Mouse (Mus musculus): ENCODE results near the gene Fam189a1.

The Fam189a1 gene

DNA sequence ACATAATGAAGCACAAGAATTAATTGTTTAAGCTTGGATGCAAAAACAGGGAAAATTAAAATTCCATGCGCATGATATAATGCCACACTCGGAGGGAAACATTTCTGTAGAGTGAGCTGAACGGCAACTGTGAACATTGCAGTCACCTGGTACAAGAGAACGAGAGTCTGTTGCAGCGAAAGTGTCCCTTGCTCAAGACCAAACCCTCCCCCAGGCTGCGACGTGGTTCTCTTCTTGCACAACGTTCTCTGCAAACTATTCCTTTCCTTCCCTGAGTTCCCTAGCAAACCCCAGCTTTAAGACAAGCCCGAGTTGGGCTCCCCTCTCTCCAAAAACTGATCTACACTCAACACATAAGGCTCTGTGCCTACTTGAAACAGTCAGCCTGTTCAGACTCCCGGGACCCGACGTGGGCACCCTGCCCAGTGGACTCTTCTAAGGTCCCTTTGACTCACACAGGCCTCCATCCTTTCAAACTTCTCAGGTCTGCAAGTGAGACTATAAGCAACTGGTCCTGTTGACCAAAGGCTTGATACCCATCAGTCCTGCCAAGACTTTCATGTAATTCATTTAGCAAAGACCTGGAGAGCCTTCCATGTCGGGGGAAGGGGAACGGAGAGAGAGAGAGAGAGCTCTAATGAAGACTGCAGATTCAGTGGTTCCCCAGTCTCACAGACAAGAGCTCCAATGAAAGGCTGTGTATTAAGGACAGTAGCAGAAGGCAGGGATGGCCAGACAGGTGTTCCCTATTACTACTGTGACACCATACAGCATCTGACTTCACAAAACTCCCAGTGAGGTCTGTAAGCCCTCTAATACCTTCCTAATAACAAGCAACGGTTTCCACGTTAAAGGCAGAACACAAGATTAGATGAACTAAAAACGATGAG, 51.9 kb downstream of the Fam189a1 start:
- no peak for DNase-seq

DNA sequence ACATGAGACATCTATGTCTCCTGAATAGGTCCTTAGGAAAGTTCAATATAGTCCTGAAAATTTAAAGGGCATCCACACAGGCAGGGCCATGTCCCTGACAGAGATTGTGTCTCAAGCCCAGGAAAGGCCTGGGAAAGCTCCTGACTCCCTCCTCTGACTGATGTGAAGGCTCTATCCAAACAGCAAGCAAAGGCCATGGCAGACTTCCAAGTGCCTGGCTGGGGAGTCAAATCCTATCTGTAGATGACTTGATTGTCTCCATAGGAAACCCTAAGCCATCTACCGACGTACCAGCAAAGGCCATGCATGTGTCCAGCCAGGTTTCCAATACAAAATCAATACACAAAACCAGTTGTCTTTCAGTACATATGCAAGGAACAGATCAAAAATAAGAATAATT, 54.7 kb downstream of the Fam189a1 start:
- DNase-seq: no peak

DNA sequence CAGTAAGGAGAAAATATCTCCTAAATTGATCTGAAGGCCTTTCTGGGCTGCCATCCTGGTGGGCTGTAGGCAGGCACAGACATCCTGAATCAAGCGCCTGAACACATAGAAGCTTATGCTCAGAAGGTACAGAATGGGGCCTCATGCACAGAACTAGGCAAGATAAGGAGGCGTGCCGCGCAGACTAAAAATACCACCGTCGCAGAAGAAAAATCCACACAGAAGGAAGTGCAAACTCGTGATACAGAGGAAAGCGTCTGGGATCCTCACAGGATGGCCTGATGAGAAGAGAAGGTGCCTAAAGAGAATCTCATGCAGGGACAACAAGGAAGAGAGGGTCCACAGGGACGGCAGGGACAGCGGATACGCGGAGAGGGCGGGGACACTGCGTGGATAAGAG, 58.7 kb downstream of the Fam189a1 start:
- DNase-seq: no peak

DNA sequence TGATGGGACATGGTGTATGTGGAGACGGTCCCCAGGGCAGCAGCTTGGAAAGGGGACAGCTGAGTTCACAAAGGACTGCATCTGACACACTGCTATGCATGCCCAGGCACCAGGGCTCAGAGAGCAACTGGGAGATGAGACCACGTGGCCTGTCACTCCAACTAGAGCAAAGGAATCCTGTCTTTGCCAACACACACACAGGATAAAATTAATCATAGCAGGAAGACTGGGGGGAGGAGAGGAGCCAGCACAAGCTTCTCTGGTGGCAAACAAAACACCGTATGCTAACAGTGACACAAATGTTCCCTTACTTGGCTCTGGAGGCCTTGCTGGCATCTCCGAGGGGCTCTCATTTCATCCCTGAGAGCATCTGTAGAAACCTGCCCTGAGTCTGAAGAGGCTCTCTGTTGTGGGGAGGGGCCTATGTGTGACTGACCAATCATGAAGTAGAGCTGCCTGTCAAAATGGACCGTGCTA, 60.7 kb downstream of the Fam189a1 start:
- no peak for DNase-seq

DNA sequence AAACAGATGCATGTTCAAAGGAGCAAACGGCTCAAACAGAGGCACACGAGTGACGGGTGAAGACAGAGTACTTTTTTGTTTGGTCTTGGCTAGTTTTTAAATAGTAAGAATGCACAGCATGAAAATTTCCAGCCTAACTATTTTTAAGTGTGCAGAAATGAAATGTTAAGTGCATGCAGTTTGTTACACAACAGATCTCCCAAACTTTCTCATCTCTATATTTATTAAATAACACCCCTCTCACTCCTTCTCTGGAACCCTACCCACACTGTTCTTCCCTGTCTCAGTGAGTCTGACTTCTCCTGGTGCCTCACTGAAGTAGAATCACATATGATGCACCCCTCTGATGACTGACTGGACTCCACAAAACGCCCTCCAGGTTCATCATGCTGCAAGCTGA, 63.1 kb downstream of the Fam189a1 start:
- no peak for DNase-seq

DNA sequence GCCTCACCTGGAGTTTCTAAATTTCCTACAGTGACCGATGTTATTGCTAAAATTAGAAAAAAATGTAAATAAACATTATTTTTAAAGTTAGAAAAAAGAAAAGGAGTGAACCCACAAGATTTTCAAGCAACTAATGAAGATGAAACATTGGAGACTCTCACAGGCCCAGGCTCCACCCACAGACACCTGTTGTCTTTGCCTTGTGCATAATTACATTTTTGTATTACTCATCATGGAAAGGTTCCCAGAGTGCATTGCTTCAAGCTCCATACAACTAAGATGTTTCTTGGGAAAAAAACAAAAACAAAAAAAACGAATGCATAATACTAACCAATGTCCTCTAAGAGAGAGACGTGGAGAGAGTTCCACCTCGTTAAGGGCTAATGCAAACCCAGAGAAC, 64.9 kb downstream of the Fam189a1 start:
- no peak for DNase-seq

DNA sequence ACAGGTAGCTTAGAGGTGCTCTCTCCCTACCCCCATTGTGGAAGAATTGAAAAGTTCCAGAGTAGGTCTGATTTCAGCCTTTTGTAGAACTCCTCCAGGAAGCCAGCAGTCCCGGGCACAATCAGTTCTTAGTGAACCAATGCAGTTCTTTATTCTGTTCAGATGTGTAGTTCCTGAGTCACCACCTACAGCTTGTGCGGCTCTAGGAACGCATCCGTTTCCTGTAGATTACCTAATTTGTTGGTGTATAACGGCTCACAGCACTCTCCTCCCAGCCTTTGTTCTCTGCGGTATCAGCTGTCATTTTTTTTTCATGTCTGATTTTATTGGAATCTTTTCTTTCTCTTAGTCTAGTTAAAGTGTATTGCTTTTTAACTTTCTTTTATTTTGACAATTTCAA, 70.4 kb downstream of the Fam189a1 start:
- DNase-seq: no peak

DNA sequence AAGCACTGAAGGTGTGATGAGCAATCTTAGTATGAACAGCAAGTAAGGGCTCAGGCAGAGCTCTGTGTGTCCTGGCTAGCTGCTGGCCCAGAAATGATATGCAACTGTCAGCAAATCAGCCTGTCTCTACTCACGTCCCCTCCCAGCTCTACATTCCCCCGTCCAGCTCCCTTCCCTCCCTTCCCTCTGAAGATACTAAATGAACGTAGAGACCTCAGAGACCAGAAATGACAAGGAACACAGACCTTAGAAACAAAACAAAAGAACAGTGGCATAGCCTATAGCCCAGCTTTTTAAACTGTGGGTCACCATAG, 73.6 kb downstream of the Fam189a1 start:
- no peak for DNase-seq

DNA sequence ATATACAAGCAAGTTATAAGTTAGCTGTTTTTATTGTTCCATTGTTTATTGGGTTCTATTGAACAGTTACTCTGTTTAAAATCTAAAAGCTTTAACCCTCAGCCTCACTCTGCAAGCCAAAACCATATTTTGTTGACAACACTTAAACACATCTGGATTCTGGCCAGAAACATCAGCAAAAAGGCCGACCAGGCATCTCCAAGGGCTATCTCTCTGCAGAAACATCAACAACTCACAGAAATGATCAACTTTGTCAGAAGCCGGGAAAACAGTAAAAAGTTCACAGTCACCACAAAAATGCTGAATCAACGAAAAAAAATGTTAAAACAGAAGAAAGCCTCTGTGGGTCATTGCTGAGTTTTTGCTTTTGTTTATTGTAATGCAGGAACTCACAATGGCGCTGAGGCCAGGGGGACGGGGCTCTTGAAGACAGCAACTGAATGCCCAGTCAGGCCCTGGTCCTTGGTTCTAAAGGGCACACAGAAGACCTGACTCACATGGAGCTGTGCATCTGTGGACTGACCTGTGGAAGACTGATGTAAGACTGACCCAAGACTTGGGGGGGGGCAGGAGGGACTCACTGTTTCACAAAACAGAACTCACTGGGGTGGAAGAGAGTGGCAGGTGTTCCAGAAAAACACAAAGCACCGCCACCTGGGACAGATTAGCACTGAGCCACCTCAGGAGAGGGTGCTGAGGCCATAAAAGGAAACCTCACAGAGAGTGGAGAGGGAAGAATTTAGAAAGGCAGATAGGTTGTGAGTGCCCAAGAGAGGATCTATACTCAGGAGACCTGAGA, 74.2 kb downstream of the Fam189a1 start:
- DNase-seq: no peak

DNA sequence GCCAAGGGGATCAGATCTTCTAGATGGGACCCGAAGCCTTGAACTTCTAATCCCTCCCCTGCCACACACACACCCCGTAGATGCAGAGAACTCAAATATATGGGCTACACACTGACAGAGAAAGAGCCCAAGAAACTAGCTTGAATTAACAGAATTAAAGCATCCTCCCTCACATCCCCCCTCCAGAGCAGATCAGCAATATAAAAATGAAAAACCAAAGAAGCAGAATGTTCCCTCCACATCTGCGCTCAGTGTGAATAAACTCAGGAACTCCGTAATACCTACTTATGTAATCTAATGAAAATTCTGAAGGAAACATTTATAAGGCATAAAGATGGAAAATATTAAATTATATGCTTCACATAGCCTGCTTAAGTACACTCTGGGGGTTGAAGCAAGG, 80.2 kb downstream of the Fam189a1 start:
- no peak for DNase-seq

DNA sequence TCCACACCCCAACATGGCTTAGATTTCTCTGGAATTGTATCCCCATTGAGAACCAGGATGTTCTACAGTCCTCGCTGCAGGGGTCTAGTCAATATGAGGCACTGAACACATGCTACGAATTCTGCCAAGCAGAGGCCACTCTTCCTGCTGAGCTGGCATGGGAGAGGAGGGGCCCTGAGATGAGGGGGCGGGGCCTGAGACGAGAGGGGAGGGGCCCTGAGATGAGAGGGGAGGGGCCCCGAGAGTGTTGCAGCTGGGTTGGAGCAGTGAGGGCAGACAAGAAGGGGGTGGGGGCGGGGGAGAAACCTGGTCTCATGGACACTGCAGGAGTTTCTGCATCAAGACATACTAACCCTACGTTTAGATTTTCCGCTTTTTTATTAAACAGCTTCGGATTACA, 82.2 kb downstream of the Fam189a1 start:
- DNase-seq: peak; percentile 33

DNA sequence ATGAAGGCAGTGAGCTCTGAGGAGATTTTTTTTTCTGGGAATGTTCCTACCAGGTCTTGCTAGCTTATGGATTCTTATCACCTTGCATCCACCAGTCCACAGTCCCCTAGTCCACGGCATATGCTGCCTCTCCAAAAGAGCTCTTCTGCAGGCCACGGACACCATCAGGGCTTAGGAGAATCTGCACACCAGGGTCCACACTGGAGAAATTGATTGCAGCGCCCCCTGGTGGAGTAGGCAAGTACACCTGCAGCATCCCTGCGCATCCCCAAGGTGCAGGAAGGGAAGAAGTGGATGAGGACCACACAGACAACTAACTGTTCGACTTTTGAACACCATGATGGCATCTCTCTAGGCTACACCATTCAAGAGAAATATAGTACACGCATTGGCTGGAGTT, 82.8 kb downstream of the Fam189a1 start:
- peak; percentile 77 for DNase-seq

DNA sequence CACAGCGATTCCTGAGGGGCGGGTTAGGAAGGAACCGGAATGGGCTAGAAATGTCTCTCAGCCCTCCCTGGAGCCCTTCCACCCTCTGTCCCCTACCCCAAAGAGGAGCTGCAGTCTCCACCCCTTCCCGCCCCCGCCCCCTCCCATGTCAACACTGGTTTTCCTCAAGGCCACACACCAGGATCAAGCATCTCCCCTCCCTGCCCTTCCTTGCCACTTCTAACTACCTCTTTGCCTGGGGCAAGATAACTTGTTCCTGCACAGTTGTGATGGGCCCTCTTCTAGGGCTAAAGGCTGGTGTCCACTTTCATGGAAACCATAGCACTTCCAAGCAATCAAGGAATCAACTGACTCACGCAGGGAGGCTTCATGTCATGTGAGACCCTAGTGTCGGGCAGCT, 90.2 kb downstream of the Fam189a1 start:
- DNase-seq: no peak

DNA sequence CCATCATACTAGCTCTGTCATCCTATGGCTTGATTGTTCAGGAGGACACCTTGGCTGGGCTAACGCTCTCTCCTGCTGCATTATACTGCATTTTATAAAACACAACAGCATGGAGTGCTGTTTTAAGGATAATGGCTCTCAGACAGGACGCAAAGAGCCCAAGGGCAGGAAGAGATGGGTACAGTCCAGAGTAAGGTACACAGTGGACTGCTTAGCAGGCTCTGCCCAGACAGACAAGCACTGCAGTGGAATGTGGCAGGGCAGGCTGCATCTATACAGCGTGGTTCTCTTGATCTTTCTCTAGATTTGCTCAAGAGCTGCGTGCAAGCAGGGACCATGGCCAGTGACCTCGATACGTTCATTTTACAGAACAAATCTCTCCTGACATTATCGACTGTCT, 90.9 kb downstream of the Fam189a1 start:
- DNase-seq: no peak

DNA sequence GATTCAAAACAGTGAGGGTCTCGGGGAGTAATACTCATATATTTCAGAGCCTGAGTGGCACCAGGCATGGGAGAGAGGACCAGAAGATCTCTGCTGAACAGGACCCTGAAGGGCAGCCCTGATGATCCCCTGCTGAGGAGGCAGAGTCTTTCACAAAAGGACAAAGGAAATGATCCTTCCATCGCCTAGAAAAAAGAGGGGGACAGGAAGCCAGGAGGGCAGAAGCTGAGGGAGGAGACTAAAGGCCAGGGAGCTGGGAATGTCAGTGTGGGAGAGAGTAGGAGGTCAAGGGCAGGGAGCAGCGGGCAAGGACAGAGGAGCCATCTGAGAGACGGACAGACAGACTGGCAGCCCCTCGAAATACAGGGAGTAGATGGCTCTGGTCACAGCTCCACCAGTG, 91.7 kb downstream of the Fam189a1 start:
- no peak for DNase-seq

DNA sequence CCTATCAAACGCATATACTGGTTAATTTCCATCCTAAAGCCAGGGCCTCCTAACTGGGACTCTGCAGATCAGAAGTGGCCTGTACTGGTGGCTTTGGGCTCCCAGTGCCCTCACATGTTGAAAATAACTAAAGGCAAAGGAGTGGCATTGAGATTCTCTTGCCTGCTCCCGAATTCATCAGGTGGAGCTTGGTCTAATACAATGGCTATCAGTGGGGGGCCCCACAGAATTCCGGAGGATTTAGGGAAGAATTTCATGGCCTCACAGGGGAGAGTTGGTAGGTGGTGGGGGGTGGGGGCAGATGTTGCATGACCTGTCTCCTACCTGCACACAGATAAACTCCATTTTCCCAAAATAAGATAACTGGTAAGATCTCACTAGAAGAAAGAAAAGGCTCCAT, 92.3 kb downstream of the Fam189a1 start:
- DNase-seq: no peak

DNA sequence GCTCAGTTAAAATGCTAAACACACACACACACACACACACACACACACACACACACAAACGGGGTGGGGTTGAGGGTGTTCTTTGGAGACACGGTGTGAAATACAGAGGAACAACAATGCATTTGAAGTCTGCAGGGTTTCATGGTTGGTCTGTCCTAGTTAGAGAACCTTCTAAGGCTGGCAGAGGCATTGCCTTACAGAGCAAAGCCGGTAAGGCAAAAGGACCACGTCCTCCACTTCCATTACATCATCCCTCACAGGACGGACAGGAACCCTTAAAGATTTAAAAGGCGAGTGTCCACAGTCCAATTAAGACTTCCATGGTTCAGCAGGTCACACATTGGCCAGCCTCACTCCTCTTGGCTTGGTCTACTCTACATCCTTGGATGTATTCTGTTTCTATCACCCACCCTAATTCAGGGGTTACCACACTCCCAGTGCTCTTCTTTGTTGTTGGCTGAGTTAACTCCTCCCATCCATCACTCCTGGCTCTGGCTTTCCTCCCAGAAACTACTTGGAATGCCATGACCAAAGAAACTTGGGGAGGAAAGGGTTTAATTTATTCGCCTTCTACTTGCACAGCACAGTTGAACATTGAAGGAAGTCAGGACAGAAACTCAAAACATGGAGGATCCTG, 96.1 kb downstream of the Fam189a1 start:
- no peak for DNase-seq

DNA sequence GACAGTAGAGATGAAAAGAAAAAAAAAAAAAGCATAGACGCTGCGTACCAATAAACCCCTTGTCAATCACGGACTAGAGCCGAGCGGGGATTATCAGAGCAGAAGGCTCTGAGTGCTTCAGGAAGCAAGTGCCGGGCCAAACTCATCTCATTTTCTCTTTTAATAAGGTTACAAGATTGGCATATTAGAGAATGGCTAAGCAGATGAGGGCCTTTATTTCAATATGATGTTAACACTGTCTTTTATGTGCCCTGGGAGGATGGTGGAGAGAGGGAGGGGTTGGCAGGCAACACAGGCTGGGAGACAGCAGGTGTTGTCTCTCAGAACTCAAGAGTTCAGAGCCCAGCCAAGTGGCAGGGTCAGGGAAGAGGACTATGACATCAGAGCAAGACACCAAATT, 99.5 kb downstream of the Fam189a1 start:
- no peak for DNase-seq

DNA sequence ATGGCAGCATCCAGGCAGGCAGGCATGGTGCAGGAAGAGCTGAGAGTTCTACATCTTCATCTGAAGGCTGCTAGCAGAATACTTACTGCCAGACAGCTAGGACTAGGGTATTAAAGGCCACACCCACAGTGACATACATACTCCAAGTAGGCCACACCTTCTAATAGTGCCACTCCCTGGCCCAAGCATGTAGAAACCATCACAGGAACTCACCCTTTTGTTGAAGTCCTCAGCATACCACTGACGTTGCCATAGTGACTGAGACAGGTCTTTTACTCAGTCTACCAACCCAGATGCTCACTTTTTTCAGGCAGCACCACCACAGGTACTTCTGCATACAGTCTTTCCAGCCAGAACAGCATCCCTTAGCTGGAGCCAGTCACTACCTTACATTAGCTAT, 104.4 kb downstream of the Fam189a1 start:
- DNase-seq: no peak

DNA sequence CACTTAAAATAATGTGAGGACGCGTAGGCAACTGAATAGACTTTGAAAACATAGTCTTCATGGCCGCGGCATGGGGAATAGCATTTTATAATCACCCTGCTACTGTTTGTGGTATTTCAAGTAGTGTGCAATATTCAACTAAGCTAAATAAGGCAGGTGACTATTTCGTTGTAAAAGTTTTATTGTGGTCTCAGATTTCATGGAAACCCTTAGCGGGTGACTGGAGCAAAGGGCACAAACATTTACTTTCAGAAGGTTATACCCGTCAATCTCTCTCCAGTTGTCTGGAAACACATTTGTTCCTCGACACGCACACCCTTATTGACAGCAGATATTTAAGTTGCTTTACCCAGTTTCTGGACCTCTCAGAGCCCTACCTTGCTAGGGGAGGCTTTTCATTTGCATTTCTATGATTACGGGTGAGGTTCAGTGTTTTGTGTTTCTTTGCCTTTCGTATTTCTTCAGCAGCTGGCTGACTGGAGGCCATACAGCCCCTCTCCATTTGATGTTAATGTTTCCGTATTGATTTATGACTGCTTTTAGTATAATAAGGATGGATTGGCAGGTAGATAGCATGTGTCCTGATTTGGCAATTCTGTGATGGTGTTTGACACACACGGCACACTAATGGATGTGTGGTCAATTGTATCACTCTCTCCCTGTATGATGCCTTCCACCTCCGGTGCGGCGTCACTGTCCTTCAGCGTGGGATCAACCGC, 107.0 kb downstream of the Fam189a1 start:
- DNase-seq: no peak

DNA sequence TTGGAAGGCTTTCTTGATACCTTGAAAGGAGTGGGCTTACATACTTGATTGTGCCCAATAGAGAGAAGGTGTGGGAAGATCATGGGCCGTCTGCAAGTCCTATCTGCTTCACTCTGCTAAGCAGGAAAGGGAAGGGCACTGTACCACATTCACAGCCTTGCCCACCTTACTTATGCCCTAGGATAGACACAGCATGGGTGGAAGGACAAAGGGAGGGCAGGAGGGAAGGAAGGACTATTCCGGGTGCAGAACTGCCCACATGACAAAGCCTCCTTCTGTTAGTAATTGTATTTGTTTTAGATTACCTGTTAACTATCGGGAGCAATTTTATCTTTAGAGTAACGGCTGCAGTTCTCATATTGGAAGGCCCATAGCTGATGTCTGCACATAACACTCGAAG, 108.7 kb downstream of the Fam189a1 start:
- no peak for DNase-seq

DNA sequence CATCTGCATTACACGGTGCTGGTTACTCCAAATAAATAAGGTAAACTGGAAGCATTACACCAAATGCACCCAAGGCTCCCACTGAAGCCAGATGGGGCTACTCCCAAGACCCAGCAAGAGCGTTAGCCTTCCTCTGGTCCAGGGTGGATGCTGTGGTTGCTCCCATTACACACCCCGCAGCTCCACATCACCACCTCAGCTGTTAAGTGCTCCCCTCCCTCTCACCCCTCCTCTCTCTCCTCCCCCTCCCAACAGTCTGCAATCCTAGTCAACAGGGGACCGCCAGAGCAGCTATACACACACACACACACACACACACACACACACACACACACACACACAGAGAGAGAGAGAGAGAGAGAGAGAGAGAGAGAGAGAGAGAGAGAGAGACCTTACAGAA, 109.7 kb downstream of the Fam189a1 start:
- DNase-seq: no peak

DNA sequence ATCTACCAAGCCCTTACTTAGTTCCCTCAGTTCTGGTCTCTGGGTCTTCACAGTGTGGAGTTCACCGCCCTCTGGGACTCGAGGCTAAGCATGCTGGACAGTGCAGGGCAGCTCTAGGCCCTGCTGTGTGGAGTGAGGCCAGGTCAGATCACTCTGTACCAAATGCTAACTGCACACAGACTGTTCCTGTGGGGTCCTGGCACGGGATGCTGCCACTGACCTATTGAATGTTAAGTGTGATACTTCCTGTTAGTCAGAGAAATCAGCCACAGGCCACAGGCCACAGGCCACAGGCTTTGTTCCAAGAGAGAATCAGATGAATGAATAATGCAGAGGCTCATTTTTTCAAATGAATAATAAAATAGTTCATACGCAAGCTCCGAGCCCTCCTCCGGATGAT, 112.1 kb downstream of the Fam189a1 start:
- no peak for DNase-seq
